In genomic region chr10:40730200-40730599, GRCm38 (mm10) we compare ENCODE assay signal across 17 mouse cellular contexts. TPM values are rescaled to one million over a fixed set of nuclear protein-coding genes. Genes with fewer than 3 reads are reported as not detected.
"Had no signal": no experiment of that assay in that cellular context is flagged by ENCODE, and none has a peak within 500 bp of the region (broad histone marks: within the 10 kb centered on the region; RNA-seq: fewer than 3 reads in every experiment).

No protein-coding gene starts in this region.

- ATAC-seq: intestine, embryonic 15.5 days; liver, postnatal 0 days; midbrain, embryonic 16.5 days had no signal

- H3K4me1 ChIP-seq: intestine, embryonic 15.5 days; liver, embryonic 13.5 days; megakaryocyte, embryonic 14.5 days had no signal

- DNase-seq: kidney, adult 18-20 months; kidney, postnatal 14 days; liver; liver, embryonic 13.5 days; lung, postnatal 14 days; right cerebral cortex, postnatal 14 days; thymus, adult 2 months; thymus, postnatal 25 days had no signal

- H3K4me2 ChIP-seq: intestine, embryonic 15.5 days; limb, embryonic 12.5 days; liver, embryonic 13.5 days; lung, embryonic 15.5 days; midbrain, embryonic 12.5 days; stomach, embryonic 15.5 days had no signal

- H3K27ac ChIP-seq: intestine, embryonic 15.5 days; limb, embryonic 12.5 days; liver, embryonic 13.5 days; lung, embryonic 15.5 days; macrophage; midbrain, embryonic 12.5 days; stomach, embryonic 15.5 days had no signal

- H3K4me3 ChIP-seq: intestine, embryonic 15.5 days; limb, embryonic 12.5 days; liver, embryonic 13.5 days; lung, embryonic 15.5 days; megakaryocyte, embryonic 14.5 days; midbrain, embryonic 12.5 days; stomach, embryonic 15.5 days had no signal

- H3K9ac ChIP-seq: intestine, embryonic 15.5 days; limb, embryonic 12.5 days; liver, embryonic 13.5 days; liver, postnatal 0 days; lung, embryonic 15.5 days; midbrain, embryonic 12.5 days; stomach, embryonic 15.5 days had no signal

- H3K9me3 ChIP-seq: intestine, embryonic 15.5 days; limb, embryonic 12.5 days; liver, embryonic 13.5 days; lung, embryonic 15.5 days; megakaryocyte, embryonic 14.5 days; midbrain, embryonic 12.5 days; stomach, embryonic 15.5 days had no signal

- H3K36me3 ChIP-seq: intestine, embryonic 15.5 days; limb, embryonic 12.5 days; liver, embryonic 13.5 days; lung, embryonic 15.5 days; midbrain, embryonic 12.5 days; stomach, embryonic 15.5 days had no signal

- H3K27me3 ChIP-seq: intestine, embryonic 15.5 days; limb, embryonic 12.5 days; lung, embryonic 15.5 days; midbrain, embryonic 12.5 days; stomach, embryonic 15.5 days had no signal

RNA-seq across cellular contexts. Expression of gene Mettl24, which starts 47.1 kb away (rescaled TPM):
- polyA plus RNA-seq: macrophage had no signal
